Mouse (Mus musculus) urinary bladder, postnatal 36 days (tissue): ENCODE results near the gene Thbd.

Experiments
- DNase-seq, 2 experiments: peaks; one replicate each; pipeline ENCODE4 v3.0.0; 2022; ENCODE audit warnings: low spot score in 2 of 2, mixed read lengths in 1 of 2

The Thbd gene

GRCm38 (mm10) chr2:148387652-148388581 lies 20.1 kb downstream of the Thbd start:
- DNase-seq: no peak

- DNase-seq: no peak
Measured at GRCm38 (mm10) chr2:148386927-148387326, 21.1 kb downstream of the Thbd start.

GRCm38 (mm10) chr2:148386476-148386875 lies 21.5 kb downstream of the Thbd start:
- DNase-seq: no peak

- DNase-seq: no peak
Measured at GRCm38 (mm10) chr2:148381076-148381475, 26.9 kb downstream of the Thbd start.

GRCm38 (mm10) chr2:148379899-148380413 lies 28.0 kb downstream of the Thbd start:
- no peak for DNase-seq

- no peak for DNase-seq
Measured at GRCm38 (mm10) chr2:148378817-148379342, 29.1 kb downstream of the Thbd start.

GRCm38 (mm10) chr2:148375326-148376150 lies 32.5 kb downstream of the Thbd start:
- DNase-seq: peak; percentile 9 to 16

GRCm38 (mm10) chr2:148373602-148374071 lies 34.4 kb downstream of the Thbd start:
- no peak for DNase-seq

GRCm38 (mm10) chr2:148371743-148372630 lies 36.0 kb downstream of the Thbd start:
- peak in 1 of 2 experiments; percentile 7 for DNase-seq

- DNase-seq: no peak
Measured at GRCm38 (mm10) chr2:148365227-148365626, 42.8 kb downstream of the Thbd start.

- DNase-seq: no peak
Measured at GRCm38 (mm10) chr2:148364536-148364935, 43.5 kb downstream of the Thbd start.

- no peak for DNase-seq
Measured at GRCm38 (mm10) chr2:148357145-148357544, 50.8 kb downstream of the Thbd start.
